Mouse (Mus musculus) small intestine, adult 2 months (tissue): ENCODE results near the gene 9130409I23Rik.

Source experiments
- CTCF ChIP-seq: fragments of 200-500 bp; IDR thresholded peaks from 2 replicates; pipeline ENCODE4 v1.5.1; 2012; ENCODE audit warnings: low read depth, mild to moderate bottlenecking, control low read depth, inconsistent platforms, low read length, moderate library complexity, mixed read lengths; ENCODE audit not compliant: insufficient replicate concordance, insufficient read length; ENCODE audit errors: extremely low read depth
- POLR2A ChIP-seq: fragments of 200-500 bp; IDR thresholded peaks from 2 replicates; pipeline ENCODE4 v1.6.1; 2012; ENCODE audit warnings: low read depth, mild to moderate bottlenecking, control low read depth, inconsistent platforms, low read length, moderate library complexity

GRCm38 (mm10) chr1:181016045-181016444 is 35.0 kb upstream of the 9130409I23Rik start:
- TF ChIP-seq CTCF (no peak), POLR2A (no peak)
